Mouse (Mus musculus) ES-Bruce4 (cell line): ENCODE measurements around the gene Ing4.

Source experiments
- CTCF ChIP-seq: IDR thresholded peaks from one replicate; pipeline ENCODE4 v1.8.1; 2011; ENCODE audit warnings: low read depth, low read length
- EP300 ChIP-seq: IDR thresholded peaks from 2 replicates; pipeline ENCODE4 v1.6.1; 2011; ENCODE audit warnings: low read depth, low read length; ENCODE audit not compliant: insufficient read depth

DNA sequence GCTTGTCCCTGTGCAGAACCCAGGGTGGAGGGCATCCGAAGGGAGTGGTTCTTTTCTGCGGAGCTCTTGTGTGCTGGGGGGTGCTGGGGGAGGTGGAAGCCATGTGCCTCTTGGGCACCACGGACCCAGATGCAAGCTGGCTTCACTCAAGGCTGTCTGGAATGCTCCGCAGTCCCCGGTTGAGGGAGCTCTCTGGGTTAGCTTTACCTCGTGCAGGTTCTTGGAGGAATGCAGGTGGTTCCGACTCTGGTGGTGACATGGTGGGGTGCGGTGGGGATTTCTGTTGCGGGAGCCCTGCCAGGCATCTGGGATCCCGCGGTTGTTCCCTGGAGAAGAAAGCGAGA is 57.8 kb downstream of the Ing4 start:
- TF ChIP-seq CTCF = no peak
- no peak for TF ChIP-seq EP300
